Mouse (Mus musculus): Measurements from ENCODE around the gene Sqstm1.

Gene Sqstm1

DNA sequence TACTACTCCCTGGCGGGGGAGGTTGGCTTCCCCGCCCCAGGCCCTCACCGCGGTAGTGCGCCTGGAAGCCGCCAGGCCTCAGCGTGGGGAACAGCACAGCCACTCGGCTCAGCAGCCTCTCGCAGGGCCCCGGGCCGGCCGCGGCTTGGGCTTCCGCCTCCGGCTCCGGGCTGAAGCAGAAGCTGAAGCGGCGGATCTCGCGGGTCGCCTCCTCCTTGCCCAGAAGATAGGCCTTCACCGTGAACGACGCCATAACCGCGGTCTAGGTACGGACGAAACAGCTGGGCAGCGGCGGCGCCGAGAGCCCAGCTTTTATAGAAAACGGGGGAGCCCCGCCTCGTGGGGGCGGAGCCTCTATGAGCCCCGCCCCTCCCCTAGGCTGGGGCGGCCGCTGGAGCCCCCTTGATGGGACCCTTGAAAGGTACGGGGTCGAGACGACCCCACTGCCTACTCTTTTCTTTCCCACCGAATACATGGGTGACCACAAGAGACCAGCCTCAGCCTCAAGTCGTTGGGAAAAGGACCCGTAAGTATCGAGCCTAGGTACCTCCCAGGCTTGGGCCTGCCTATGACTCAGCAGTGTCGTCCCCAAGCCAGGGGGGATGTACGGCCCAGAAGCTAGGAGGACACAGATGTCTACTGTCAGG is at the start of gene Sqstm1, which contains the start of gene Mgat4b:
Sqstm1 (minus strand) TSS at position 323 of the 647 bp plus-strand sequence.
Mgat4b (plus strand) TSS at position 386 of the 647 bp plus-strand sequence.
- DNase-seq, result peak; percentile 99

DNA sequence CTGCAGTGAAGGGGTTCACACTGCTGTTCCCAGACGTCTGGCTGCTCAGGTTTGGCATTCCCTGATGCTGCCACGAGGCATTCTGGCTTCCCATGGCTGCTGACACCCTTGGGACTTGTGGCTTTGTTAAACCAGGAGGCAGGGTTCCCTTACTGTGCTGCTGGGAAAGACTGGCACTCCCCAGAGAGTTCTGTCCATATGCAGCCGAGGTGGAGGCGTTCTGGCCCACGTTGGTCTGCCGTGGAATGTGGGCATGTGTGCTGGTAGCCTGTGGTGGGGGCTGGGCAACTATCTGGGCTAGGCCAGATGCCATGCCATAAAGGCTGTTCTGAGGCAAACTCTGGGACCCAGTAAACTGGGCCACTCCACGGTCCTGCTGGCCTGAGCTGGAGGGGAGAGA is 47.7 kb upstream of the Sqstm1 start:
- DNase-seq, result peak; percentile 91

DNA sequence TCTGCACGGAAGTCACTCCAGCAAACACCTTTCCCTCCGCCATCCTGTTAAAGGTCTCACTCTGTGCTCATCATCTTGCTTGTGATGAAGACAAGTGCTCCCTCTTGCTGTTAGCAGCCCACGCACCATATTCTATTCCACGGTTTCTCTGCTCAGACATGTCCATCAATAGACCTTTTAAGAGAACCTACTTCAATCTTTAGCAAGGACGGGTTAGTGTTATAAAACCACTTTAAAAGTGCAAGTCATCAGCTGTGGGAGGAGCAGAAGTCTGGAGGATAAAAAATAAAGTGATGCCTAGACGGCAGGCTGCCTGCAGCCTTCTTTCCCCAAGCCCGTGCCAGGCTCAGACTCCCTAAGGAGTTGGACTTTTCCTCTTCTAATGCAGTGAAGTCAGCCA is 46.0 kb upstream of the Sqstm1 start:
- DNase-seq, result no peak

DNA sequence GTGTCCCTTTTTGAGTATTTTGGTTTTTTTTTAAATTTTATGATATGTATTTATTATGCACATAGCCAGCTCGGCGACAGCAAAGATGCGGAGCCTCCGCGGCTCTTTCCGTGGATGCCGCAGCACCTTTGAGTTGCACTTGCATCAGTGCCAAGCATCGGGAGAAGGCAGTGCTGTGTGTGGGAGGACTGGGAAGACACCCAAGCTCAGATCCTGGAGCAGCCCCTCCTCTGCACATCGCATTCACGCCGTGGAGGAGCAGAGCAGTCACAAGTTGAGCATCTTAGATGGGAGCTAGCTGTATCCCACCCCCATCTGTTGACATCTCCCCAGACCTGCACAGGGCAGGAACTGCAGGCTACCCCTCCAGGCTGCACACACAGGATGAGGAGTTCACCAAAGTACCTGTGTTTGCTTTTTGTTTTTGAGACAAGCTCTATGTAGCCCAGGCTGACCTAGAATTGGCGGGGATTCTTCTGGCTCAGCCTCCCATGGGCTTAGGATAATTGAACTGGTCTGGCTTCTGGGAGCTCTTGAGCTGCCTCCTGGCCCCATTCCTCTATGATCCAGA is 43.5 kb upstream of the Sqstm1 start:
- DNase-seq, result peak; percentile 92

DNA sequence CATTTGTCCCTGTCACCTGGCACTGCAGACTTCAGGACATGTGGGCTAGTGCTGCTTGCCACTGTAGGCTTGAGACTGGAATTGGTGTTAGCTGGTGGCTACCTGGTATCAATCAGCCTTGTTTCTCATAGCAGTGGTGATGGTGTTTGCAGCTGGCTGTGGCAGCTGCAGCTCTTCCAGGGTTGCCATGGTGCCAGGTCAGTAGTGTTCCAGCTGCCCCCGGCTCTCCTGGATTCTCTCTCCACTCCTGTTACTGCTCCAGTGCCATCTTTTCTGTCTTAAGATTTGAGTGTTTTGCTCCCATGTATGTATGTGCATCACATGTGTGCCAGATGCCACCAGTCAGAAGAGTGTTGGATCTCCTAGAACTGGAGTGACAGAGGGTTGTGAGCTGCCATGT is 42.8 kb upstream of the Sqstm1 start:
- no peak for DNase-seq

DNA sequence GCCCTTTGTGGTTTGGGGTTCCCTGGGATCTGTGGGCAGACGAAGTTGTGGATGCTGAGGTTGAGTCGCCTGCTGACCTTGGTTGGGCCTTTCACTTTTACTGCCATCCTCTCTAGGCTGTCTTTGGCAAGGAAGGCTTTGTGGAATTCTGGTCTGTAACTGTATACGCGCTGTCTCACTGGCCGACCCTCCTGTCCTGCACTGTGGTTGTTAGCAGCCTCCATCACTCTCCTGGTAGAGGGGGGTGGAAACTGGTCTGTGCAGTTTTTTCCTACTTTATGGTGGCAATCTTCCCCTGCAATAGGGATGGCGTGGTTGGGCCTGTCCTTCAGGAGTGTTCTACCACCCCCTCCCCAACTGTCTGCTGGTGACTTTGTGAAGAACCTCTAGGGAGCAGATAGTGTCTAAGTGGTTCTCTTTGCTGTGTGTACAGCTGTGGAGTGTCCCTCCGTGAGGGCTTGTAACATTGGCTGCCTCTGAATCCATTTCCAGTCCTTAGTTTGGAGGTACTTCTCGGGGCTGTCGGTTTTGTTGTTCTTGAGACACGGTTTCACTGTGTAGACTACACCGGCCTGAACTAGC is 42.1 kb upstream of the Sqstm1 start:
- DNase-seq, result no peak

DNA sequence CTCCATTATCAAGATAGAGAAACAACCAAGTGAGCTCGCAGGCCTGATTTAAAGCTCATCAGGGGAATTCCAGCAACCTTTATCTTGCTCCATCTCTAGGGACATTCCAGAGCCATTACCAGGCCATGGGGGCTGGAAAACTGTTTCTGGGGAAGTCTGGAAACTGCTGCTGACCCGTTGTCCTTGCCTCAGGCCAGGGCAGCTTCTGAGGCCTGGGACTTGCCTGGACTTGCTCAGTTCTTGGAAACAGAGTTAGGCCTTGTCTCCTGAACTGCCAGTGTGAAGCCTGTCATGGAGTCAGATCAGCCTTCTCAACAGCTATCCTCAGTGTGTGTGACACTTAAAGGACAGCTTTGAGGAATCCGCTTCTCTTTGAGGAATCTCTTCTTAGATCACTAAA is 41.5 kb upstream of the Sqstm1 start:
- peak; percentile 92 for DNase-seq

DNA sequence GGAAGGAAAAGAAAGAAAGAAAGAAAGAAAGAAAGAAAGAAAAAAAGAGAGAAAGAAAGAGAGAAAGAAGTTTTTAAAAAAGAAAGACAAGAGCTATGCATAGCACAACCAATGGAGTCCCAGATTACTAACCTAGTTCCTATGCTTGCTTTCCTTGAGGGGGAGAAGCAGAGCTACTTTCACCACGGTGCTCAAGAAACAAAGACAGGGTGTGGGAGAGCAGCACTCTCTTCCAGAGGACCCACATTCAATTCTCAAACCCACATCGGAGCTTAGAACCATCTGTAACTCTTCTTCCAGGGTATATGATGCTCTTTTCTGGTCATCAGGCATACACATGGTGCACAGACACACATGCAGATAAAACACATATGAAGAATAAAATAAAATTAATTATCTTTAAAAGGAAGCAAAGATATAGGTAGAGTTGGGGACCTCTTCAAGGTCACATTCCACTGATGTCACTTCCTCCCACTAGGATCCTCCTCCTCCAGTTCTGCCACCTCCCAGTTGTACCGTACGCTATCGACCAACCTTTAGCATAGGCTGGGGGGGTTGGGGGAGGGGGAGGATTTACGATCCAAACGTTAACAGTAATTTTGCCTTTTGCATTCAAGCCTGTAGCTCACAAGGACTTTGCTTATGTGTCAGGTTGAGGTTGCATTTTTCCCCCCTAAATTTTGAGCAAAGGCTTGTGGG is 38.0 kb upstream of the Sqstm1 start:
- no peak for DNase-seq

DNA sequence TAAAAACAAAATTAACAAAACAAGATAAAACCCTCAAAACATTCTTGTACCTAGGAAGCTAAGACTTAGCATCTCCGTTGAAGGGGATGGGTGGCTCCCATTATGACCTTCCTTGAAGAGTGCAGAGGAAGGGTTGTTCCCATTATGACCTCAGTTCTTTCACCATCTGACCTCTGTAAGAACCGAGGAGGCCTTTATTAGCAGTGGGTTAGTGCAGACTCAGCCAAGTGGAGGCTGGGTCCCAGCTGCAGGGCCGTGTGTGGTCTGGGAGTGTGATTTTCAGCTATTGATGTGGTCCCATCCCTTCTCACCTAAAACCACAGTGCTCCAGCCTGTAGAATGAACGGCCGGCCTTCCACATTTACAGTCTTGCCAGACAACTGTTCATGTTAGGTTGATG is 34.6 kb upstream of the Sqstm1 start:
- peak; percentile 96 for DNase-seq

DNA sequence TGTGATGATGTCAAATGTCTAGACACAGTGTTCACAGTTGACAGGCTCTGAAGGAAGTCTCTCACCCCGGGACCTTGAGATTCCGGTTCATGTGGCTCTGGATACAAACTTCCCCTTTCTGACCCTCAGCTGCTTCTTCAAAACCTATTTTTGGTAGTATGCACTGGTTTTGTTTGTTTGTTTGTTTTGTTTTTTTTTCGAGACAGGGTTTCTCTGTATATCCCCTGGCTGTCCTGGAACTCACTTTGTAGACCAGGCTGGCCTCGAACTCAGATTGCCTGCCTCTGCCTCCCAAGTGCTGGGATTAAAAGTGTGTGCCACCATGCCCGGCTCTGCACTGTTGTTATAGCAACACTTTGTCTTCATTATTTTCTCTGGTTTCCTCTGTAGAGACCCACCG is 33.3 kb upstream of the Sqstm1 start:
- DNase-seq, result peak; percentile 91

DNA sequence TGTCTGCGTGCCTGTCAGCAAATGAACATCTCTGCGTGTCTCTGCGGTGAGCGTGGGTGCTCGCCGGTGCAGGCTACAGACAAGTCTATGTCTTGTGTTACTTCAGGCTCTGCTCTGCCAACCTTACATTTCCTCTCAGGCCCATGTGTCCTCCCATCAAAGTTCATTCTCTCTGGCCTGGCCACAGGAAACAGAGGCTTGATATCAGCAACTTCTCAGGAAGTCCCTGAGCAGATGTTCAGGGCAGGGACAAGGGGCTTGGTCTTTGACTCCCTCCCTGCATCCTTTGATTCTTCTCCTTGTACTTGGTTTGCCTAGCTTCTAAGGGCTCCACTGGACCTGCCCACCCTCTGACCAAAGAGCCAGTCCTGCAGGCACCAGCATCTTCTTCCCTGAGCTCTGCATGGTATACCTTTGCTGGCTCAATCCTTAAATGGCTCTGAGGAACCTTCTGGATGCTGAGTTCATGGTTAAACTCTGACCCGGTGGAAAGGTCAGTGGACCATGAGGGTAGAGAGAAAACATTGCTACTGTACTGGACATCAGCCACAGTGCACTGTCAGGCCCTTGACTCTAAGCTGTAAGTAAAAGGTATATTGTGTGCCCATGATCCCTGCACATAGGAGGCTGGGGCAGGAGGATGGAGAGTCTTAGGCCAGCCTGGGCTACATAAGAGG is 29.7 kb upstream of the Sqstm1 start:
- peak; percentile 96 for DNase-seq

DNA sequence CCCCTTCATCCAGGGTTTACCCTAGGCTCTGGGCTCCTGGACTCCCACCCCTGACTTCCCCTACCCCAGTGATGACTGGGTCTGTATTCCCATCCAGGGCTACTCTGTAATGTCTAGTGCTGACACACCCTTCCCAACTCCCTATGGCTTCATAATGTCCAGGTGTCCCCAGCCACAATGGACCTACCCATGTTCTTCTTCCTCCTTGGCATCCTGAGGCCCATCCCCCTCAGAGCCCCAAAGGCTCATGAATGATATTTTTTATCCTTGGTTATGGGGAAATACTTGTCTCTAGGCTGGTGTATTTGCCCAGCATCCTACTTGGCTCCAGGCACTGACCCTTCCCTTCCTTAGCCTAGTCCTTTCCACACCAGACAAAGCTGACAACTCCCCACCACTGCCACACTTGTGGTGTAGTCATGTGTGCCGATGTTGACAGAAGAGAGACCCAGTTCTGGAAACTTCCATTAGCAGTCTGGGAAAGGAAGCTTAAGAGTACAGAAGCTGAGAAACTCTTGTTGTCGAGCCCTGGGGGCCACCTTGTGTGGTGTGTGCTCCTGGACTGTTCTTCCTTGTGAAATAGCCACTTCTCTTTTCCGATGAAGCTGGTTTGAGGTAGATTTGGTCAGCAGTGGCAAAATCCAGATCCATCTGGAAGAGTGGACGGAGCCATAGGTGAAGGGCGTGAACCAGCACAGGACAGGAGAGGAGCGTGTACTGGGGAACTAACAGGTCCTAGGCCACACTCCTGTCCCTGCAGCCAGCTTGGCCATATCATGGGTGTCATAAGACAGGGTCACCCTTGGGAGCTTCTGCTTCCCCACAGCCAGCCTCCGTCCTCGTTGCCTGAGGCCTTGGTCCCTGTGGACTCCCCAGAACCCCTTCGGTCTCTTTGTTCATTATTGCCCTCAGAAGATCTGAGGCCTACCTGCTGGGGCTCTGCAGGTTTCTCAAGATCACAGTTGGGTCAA is 28.5 kb upstream of the Sqstm1 start:
- DNase-seq, result peak; percentile 93

DNA sequence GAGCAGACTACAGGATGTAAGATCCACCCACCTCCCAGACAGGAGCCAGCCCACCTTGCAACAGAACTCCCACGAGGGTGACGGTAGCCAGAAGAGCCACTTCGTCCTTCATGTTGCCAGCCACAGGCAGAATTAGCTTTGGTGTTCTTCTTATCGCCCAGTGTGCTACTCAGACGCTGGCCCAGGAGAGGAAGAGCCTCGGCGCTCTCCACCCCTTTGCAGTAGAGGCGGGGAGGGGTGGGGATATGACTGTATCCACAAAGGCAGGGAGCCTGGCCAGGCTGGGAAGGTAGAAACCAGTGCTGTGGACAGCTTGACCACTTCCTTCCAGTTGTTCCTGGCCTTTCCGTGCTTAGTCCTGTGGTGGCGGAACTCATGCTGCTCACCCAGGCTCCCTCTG is 27.7 kb upstream of the Sqstm1 start, which contains the start of gene Ltc4s:
Ltc4s (minus strand) TSS at position 293 of the 400 bp plus-strand sequence.
- DNase-seq, result peak; percentile 98

DNA sequence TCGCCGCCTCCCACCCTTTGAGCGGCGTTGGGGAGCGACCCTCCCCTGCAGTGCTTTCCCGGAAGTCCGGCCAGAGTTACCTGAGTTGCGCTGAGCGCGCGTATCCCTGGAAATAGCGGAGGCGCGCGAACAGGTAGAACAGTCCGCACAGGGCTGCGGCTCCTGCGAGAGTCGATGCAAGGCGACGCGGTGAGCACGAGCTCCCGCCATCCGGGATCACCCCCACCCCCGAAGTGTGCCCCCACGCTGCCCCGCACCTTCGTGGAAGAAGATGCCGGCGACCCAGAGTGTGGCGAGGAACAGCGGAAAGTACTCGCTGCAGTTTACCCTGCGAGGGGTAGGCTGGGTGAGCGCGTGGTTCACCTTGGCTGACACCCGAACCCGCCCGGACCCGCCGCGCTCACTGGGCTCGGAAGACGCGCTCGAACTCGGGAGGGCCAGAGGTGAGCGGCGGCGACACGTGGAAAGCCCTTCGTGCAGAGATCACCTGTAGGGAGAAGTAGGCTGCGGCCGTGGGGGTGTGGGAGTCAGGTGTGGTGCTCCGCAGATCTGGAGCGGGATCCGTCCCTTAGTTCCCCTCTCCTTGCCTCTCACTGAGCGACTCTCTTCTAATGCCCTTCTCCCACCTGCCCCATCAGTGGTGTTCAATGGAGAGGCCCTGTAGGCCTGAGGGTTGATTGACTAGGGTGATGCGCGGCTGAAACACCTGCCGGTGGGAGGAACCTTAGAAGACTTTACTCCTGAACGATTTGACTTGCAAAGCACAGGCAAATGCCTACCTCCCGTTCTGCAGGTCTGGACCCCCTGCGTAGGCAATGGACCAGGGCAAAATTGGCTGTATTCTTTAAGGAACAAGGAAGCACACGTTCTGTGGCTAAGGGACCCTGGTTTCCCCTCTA is 26.6 kb upstream of the Sqstm1 start:
- DNase-seq, result peak; percentile 96

DNA sequence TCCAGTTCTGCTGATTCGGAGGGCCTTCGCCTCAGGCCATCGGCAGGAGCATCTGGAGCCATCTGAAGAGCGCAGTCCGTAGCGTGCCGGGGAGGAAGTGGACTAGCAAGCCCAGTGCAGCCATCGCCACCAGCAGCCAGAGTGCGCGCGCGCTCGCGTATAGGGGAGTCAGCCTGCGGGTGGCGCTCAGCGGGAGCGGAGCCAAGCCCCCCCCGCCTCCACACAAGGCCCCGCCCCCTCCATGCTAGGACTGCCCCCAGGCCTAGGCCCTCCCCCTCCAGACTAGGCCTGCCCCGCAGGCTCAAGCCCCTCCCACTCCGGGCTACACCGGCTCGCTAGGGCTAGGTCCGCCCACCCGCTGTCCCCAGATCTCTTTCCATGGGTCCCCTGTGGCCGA is 25.9 kb upstream of the Sqstm1 start:
- DNase-seq, result peak; percentile 99

DNA sequence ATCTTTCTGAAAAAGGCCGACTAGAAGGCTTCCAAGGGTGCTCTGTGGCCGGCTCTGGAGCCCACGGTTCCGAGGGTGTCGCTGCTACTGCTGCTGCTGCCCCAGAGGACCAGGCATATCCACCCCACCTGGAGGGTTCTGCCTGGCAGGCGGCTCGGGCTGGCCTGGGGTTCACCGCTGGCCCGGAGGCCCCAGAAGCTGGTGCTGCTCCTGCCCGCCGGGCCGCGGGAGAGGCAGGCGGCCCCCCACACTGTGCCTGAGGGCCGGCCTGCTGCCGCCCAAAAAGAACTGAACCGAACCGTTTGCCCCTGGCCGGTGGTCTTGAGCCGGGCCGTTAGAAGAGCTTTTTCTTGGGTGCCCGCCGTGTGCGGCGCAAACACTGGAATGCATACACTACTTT is 24.0 kb upstream of the Sqstm1 start:
- DNase-seq, result peak; percentile 93

DNA sequence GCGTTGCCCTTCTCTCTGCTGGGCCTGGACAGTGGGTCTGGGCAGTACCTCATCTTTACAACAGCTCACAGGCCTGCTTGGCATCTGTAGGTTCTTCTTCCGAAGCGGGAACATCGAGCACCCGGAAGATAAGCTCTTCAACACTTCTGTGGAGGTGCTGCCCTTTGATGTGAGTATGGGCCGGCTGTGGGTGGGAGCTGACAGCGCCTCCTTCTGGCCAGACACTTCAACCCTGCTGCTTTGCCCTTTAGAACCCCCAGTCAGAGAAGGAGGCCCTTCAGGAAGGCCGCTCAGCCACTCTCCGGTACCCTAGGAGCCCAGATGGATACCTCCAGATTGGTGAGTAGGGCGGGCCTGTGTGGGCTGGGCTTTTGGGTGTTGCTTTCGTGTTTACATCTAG is 23.4 kb upstream of the Sqstm1 start:
- peak; percentile 91 for DNase-seq

DNA sequence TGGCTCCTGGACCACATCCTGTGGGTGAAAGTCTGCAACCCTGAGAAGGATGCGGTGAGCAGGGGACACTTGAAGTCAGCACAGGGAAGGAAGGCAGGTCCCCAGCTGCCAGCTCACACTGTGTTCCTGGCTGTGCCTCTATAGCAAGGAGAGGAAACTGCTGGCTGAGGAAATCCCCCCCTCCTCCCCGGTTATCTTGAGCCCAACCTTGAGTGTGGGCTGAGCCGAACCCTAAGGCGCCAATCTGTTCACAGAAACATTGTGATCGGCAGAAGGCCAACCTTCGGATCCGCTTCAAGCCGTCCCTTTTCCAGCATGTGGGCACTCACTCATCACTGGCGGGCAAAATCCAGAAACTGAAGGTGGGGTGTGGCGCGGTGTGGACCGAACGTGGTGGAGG is 22.4 kb upstream of the Sqstm1 start:
- no peak for DNase-seq

DNA sequence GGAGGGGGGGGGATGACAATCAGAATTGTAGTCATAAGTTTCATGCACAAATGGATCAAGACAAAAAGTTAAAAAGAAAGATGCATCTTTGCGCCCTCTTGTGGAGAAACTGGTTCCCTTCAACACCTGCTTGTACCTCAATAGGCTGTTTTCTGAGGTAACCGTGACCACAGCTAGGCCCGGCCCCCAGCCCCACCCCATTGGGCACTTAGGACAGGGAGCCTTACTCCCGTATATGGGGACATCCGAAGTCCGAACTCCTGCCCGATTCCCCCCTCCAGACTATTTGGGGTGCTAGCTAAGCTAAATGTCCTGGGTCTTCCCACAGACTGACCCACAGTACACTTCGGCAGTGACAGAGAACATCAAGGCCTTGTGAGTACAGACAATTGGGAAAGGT is 20.8 kb upstream of the Sqstm1 start:
- DNase-seq, result peak; percentile 88

DNA sequence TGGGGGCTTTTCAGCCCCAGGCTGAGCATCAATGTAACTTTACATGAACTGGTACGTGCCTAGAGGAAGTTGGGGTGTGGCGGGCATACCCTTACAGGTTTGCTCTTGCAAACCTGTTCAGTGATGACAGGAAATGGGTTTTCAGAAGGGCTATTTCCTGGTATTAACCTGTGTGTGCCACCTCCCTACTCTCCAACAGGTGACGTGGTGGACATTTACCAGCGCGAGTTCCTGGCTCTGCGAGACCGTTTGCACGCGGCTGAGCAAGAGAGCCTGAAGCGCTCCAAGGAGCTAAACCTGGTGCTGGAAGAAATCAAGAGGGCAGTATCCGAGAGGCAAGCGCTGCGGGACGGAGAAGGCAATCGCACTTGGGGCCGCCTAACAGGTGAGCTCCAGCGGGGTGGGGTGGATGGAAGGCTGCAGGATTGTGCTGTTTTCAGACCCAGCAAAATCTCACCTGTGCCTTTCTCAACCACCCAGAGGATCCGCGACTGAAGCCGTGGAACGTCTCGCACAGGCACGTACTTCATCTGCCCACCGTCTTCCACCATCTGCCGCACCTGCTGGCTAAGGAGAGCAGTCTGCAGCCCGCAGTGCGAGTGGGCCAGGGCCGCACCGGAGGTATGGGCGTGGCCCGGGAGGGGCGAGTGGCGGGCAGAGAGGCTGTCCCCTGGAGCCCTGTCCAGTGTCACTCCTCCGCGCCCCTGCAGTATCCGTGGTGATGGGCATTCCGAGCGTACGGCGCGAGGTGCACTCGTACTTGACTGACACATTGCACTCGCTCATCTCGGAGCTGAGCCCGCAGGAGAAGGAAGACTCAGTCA is 20.1 kb upstream of the Sqstm1 start:
- peak; percentile 93 for DNase-seq
